ENCODE assay signal across 10 mouse cellular contexts in genomic region chr2:60088785-60089527, GRCm38 (mm10).
DNase-seq lines count a peak whose midpoint lies in the region; ATAC-seq and TF ChIP-seq lines count a peak whose summit lies in the region.
"Had no signal": no experiment of that assay in that cellular context is flagged by ENCODE, and none has a peak within 500 bp of the region (broad histone marks: within the 10 kb centered on the region; RNA-seq: fewer than 3 reads in every experiment).

No protein-coding gene starts in this region.

- peaks cover 14% of the 10 kb centered on the region for H3K4me1 ChIP-seq in forebrain, embryonic 13.5 days
- 0 out of 2 replicates have a peak, but pooled peaks cover 3% of the 10 kb centered on the region for H3K4me1 ChIP-seq in forebrain, embryonic 11.5 days (replicated peaks; ENCODE audit: control insufficient read depth, insufficient read depth, low read length)
- H3K4me1 ChIP-seq in kidney, embryonic 15.5 days = peaks cover 19% of the 10 kb centered on the region
- peaks cover 8% of the 10 kb centered on the region for H3K4me1 ChIP-seq in lung, embryonic 16.5 days (replicated peaks; ENCODE audit: control insufficient read depth, insufficient read depth, low read length)
- no peaks in the 10 kb centered on the region for H3K4me1 ChIP-seq in midbrain, postnatal 0 days (ENCODE audit: insufficient read depth, low read length)

- 0 out of 2 replicates have a peak, but pooled peaks cover 7% of the 10 kb centered on the region for H3K36me3 ChIP-seq in forebrain, embryonic 13.5 days (ENCODE audit: poor library complexity, severe bottlenecking)
- no peaks in the 10 kb centered on the region for H3K36me3 ChIP-seq in forebrain, embryonic 11.5 days (ENCODE audit: control insufficient read depth, insufficient read depth, low read length)
- H3K36me3 ChIP-seq in kidney, embryonic 15.5 days = no peaks in the 10 kb centered on the region
- no peaks in the 10 kb centered on the region for H3K36me3 ChIP-seq in lung, embryonic 16.5 days (ENCODE audit: control insufficient read depth, insufficient read depth, low read length)
- no peaks in the 10 kb centered on the region for H3K36me3 ChIP-seq in midbrain, postnatal 0 days (ENCODE audit: insufficient read depth, low read length)

- no peak for TF ChIP-seq CTCF in midbrain, postnatal 0 days (IDR thresholded peaks at IDR 0.05)

- no peaks in the 10 kb centered on the region for H3K27me3 ChIP-seq in forebrain, embryonic 13.5 days
- H3K27me3 ChIP-seq in forebrain, embryonic 11.5 days (ENCODE audit: control insufficient read depth, insufficient read depth, low read length) = no peaks in the 10 kb centered on the region
- H3K27me3 ChIP-seq in kidney, embryonic 15.5 days = no peaks in the 10 kb centered on the region
- H3K27me3 ChIP-seq in lung, embryonic 16.5 days (ENCODE audit: control insufficient read depth, insufficient read depth, low read depth, low read length) = no peaks in the 10 kb centered on the region
- H3K27me3 ChIP-seq in midbrain, postnatal 0 days (ENCODE audit: insufficient read depth, low read length) = no peaks in the 10 kb centered on the region
- H3K27me3 ChIP-seq: limb, embryonic 12.5 days had no signal

- ATAC-seq in forebrain, embryonic 13.5 days = no peak
- no peak for ATAC-seq in forebrain, embryonic 11.5 days (replicated peaks; ENCODE audit: low FRiP score)
- ATAC-seq in kidney, embryonic 15.5 days (replicated peaks; ENCODE audit: low FRiP score) = no peak
- ATAC-seq in lung, embryonic 16.5 days (ENCODE audit: low read depth) = peak; percentile 67; the same call in 1 of the 2 replicates
- ATAC-seq in midbrain, postnatal 0 days (ENCODE audit: low FRiP score) = no peak

- no peak overlapping the region for H3K4me3 ChIP-seq in forebrain, embryonic 13.5 days
- no peak overlapping the region for H3K4me3 ChIP-seq in forebrain, embryonic 11.5 days (ENCODE audit: low read depth, low read length)
- no peak overlapping the region for H3K4me3 ChIP-seq in kidney, embryonic 15.5 days (replicated peaks)
- H3K4me3 ChIP-seq in lung, embryonic 16.5 days (ENCODE audit: low read length) = no peak overlapping the region
- H3K4me3 ChIP-seq in midbrain, postnatal 0 days (ENCODE audit: low read depth, low read length) = no peak overlapping the region
- H3K4me3 ChIP-seq: limb, embryonic 12.5 days had no signal

- H3K9ac ChIP-seq in forebrain, embryonic 13.5 days = no peak overlapping the region
- H3K9ac ChIP-seq in forebrain, embryonic 11.5 days (ENCODE audit: low read length) = no peak overlapping the region
- H3K9ac ChIP-seq in kidney, embryonic 15.5 days = no peak overlapping the region
- H3K9ac ChIP-seq in lung, embryonic 16.5 days (ENCODE audit: low read length) = no peak overlapping the region
- no peak overlapping the region for H3K9ac ChIP-seq in midbrain, postnatal 0 days (replicated peaks; ENCODE audit: low read length, poor library complexity, severe bottlenecking)
- H3K9ac ChIP-seq: limb, embryonic 12.5 days had no signal

- peak overlapping the region; percentile 37; the same call in 1 of the 2 replicates for H3K4me2 ChIP-seq in forebrain, embryonic 13.5 days
- no peak overlapping the region for H3K4me2 ChIP-seq in forebrain, embryonic 11.5 days (ENCODE audit: low read depth, low read length, severe bottlenecking)
- peak overlapping the region; percentile 55 for H3K4me2 ChIP-seq in kidney, embryonic 15.5 days
- no peak overlapping the region for H3K4me2 ChIP-seq in lung, embryonic 16.5 days (ENCODE audit: low read depth, low read length)
- peak overlapping the region; percentile 30; the same call in 1 of the 2 replicates for H3K4me2 ChIP-seq in midbrain, postnatal 0 days (ENCODE audit: low read depth, low read length, poor library complexity, severe bottlenecking)
- H3K4me2 ChIP-seq: limb, embryonic 12.5 days had no signal

- no peaks in the 10 kb centered on the region for H3K9me3 ChIP-seq in forebrain, embryonic 13.5 days (replicated peaks)
- H3K9me3 ChIP-seq in forebrain, embryonic 11.5 days (ENCODE audit: control insufficient read depth, low read length) = no peaks in the 10 kb centered on the region
- no peaks in the 10 kb centered on the region for H3K9me3 ChIP-seq in kidney, embryonic 15.5 days (replicated peaks)
- no peaks in the 10 kb centered on the region for H3K9me3 ChIP-seq in lung, embryonic 16.5 days (ENCODE audit: control insufficient read depth, low read length)
- no peaks in the 10 kb centered on the region for H3K9me3 ChIP-seq in midbrain, postnatal 0 days (ENCODE audit: low read length)
- H3K9me3 ChIP-seq: limb, embryonic 12.5 days had no signal

- WGBS in forebrain, embryonic 13.5 days = 83% methylated on average over 14 of the region's 14 CpGs
- WGBS in forebrain, embryonic 11.5 days = 81% methylated on average over 14 of the region's 14 CpGs
- WGBS in kidney, embryonic 15.5 days = 77% methylated on average over 14 of the region's 14 CpGs
- 80% methylated on average over 14 of the region's 14 CpGs for WGBS in lung, embryonic 16.5 days
- 81% methylated on average over 14 of the region's 14 CpGs for WGBS in midbrain, postnatal 0 days

- H3K27ac ChIP-seq in forebrain, embryonic 13.5 days = no peak overlapping the region
- no peak overlapping the region for H3K27ac ChIP-seq in forebrain, embryonic 11.5 days (ENCODE audit: low read depth, low read length)
- peak overlapping the region; percentile 71 for H3K27ac ChIP-seq in kidney, embryonic 15.5 days
- H3K27ac ChIP-seq in lung, embryonic 16.5 days (ENCODE audit: low read length) = peak overlapping the region; percentile 37; the same call in 1 of the 2 replicates
- H3K27ac ChIP-seq in midbrain, postnatal 0 days (ENCODE audit: low read depth, low read length) = peak overlapping the region; percentile 69; the same call in 1 of the 2 replicates

- no peak for DNase-seq in forebrain, embryonic 11.5 days (ENCODE audit: low spot score)
- DNase-seq in kidney, postnatal 14 days = no peak
- DNase-seq in midbrain, postnatal 0 days (ENCODE audit: low spot score) = no peak
- DNase-seq in embryo, embryonic 10.5 days (ENCODE audit: low spot score) = no peak
- no peak for DNase-seq in frontal cortex, postnatal 14 days (ENCODE audit: low spot score in 2 of 2)
- DNase-seq: gastrocnemius, postnatal 36 days had no signal

Comparison
In these comparisons a context has a peak if more than half of its experiments do, and no peak if none do; other contexts are left out.
1. H3K4me2 ChIP-seq: peak in forebrain, embryonic 13.5 days (single experiment), kidney, embryonic 15.5 days (single experiment) and midbrain, postnatal 0 days (single experiment); none in forebrain, embryonic 11.5 days (single experiment) and lung, embryonic 16.5 days (single experiment).
2. H3K27ac ChIP-seq: peak in kidney, embryonic 15.5 days (single experiment), lung, embryonic 16.5 days (single experiment) and midbrain, postnatal 0 days (single experiment); none in forebrain, embryonic 13.5 days (single experiment) and forebrain, embryonic 11.5 days (single experiment).